Mouse (Mus musculus) E14TG2a.4 (cell line): ENCODE data around the gene Kpna6.
A peak's percentile ranks its signal among the peaks of the same experiment; 100 is the strongest.

Experiments
- H3K27me3 ChIP-seq: 2 replicates; pipeline ENCODE4 v1.6.1; 2014; ENCODE audit warnings: low read length, control low read depth; ENCODE audit not compliant: insufficient read depth
- H3K36me3 ChIP-seq: 2 replicates; pipeline ENCODE4 v1.6.1; 2014; ENCODE audit warnings: low read length, control low read depth; ENCODE audit not compliant: insufficient read depth
- H3K4me1 ChIP-seq: replicated peaks from 2 replicates; pipeline ENCODE4 v1.6.1; 2014; ENCODE audit warnings: low read depth, low read length, control low read depth
- H3K4me3 ChIP-seq: replicated peaks from 2 replicates; pipeline ENCODE4 v1.5.1; 2014; ENCODE audit warnings: mild to moderate bottlenecking, low read length
- H3K9me3 ChIP-seq: 2 replicates; pipeline ENCODE4 v1.6.1; 2014; ENCODE audit warnings: low read length, control low read depth
- CTCF ChIP-seq: conservative IDR thresholded peaks from 2 replicates; pipeline ENCODE4 v1.5.1; 2014; ENCODE audit warnings: low read length
- NANOG ChIP-seq: IDR thresholded peaks from 2 replicates; pipeline ENCODE4 v1.6.1; 2014; ENCODE audit warnings: borderline replicate concordance, low read length, mixed read lengths
- POU5F1 ChIP-seq: IDR thresholded peaks from 2 replicates; pipeline ENCODE4 v1.6.1; 2014; ENCODE audit warnings: low read length, borderline replicate concordance

Gene Kpna6

GRCm38 (mm10) chr4:129617121-129617641 is 55.4 kb downstream of the Kpna6 start:
- H3K4me3 ChIP-seq, result peak overlapping the region; percentile 84; the same call in 1 of the 2 replicates
- peaks cover 59% of the 10 kb centered on the region for H3K4me1 ChIP-seq
- H3K27me3 ChIP-seq, result no peaks in the 10 kb centered on the region
- no peak for TF ChIP-seq NANOG
- no peak for TF ChIP-seq CTCF
- TF ChIP-seq POU5F1, result no peak
- peaks cover 22% of the 10 kb centered on the region for H3K36me3 ChIP-seq
- H3K9me3 ChIP-seq, result no peaks in the 10 kb centered on the region

GRCm38 (mm10) chr4:129616631-129617030 is 55.9 kb downstream of the Kpna6 start:
- Histone ChIP-seq H3K27me3 (no peaks in the 10 kb centered on the region), H3K4me3 (no peak overlapping the region), H3K36me3 (peaks cover 22% of the 10 kb centered on the region), H3K9me3 (no peaks in the 10 kb centered on the region), H3K4me1 (peaks cover 56% of the 10 kb centered on the region)
- TF ChIP-seq NANOG (no peak), CTCF (no peak), POU5F1 (no peak)

- Histone ChIP-seq H3K9me3 (no peaks in the 10 kb centered on the region), H3K4me3 (no peak overlapping the region), H3K36me3 (peaks cover 22% of the 10 kb centered on the region), H3K4me1 (peaks cover 56% of the 10 kb centered on the region), H3K27me3 (no peaks in the 10 kb centered on the region)
- TF ChIP-seq CTCF, result no peak
- no peak for TF ChIP-seq NANOG
- TF ChIP-seq POU5F1, result no peak
Measured at GRCm38 (mm10) chr4:129615801-129616290, 56.7 kb downstream of the Kpna6 start.

- H3K4me3 ChIP-seq, result no peak within 1 kb of the TSS
- peaks cover 30% of the 10 kb centered on the region for H3K36me3 ChIP-seq
- TF ChIP-seq NANOG (no peak), POU5F1 (no peak), CTCF (no peak)
- no peaks in the 10 kb centered on the region for H3K27me3 ChIP-seq
- peaks cover 61% of the 10 kb centered on the region for H3K4me1 ChIP-seq
- no peaks in the 10 kb centered on the region for H3K9me3 ChIP-seq
Measured at GRCm38 (mm10) chr4:129614093-129614492, 58.5 kb downstream of the Kpna6 start, which contains the start of gene Dcdc2b. Dcdc2b (minus strand) TSS chr4:129614257.

- no peaks in the 10 kb centered on the region for H3K9me3 ChIP-seq
- no peaks in the 10 kb centered on the region for H3K27me3 ChIP-seq
- TF ChIP-seq CTCF (no peak), POU5F1 (no peak), NANOG (no peak)
- peaks cover 39% of the 10 kb centered on the region for H3K36me3 ChIP-seq
- H3K4me3 ChIP-seq, result peak overlapping the region; percentile 49
- H3K4me1 ChIP-seq, result peaks cover 69% of the 10 kb centered on the region
Measured at GRCm38 (mm10) chr4:129610472-129610871, 62.1 kb downstream of the Kpna6 start.

- Histone ChIP-seq H3K27me3 (no peaks in the 10 kb centered on the region), H3K4me3 (peak overlapping the region; percentile 49), H3K4me1 (peaks cover 72% of the 10 kb centered on the region), H3K36me3 (peaks cover 43% of the 10 kb centered on the region), H3K9me3 (no peaks in the 10 kb centered on the region)
- TF ChIP-seq CTCF, result no peak
- TF ChIP-seq NANOG, result no peak
- TF ChIP-seq POU5F1, result no peak
Measured at GRCm38 (mm10) chr4:129610026-129610425, 62.5 kb downstream of the Kpna6 start.

GRCm38 (mm10) chr4:129609139-129609631 is 63.4 kb downstream of the Kpna6 start:
- peaks cover 76% of the 10 kb centered on the region for H3K4me1 ChIP-seq

GRCm38 (mm10) chr4:129608426-129609025 is 64.0 kb downstream of the Kpna6 start:
- Histone ChIP-seq H3K4me3 (peak overlapping the region; percentile 49; the same call in 1 of the 2 replicates), H3K9me3 (no peaks in the 10 kb centered on the region), H3K27me3 (no peaks in the 10 kb centered on the region), H3K36me3 (peaks cover 58% of the 10 kb centered on the region), H3K4me1 (peaks cover 76% of the 10 kb centered on the region)
- TF ChIP-seq POU5F1, result no peak
- TF ChIP-seq CTCF, result peak; percentile 53

More at GRCm38 (mm10) chr4:129609139-129609631, 63.4 kb downstream of the Kpna6 start:
- TF ChIP-seq NANOG (no peak), POU5F1 (no peak), CTCF (no peak)
- Histone ChIP-seq H3K36me3 (peaks cover 51% of the 10 kb centered on the region), H3K27me3 (no peaks in the 10 kb centered on the region), H3K9me3 (no peaks in the 10 kb centered on the region), H3K4me3 (peak overlapping the region; percentile 49)
